Mouse (Mus musculus) ES-Bruce4 (cell line): ENCODE data around the gene Xndc1.

Experiments used
- CTCF ChIP-seq: IDR thresholded peaks from one replicate; pipeline ENCODE4 v1.8.1; 2011; ENCODE audit warnings: low read depth, low read length
- EP300 ChIP-seq: IDR thresholded peaks from 2 replicates; pipeline ENCODE4 v1.6.1; 2011; ENCODE audit warnings: low read depth, low read length; ENCODE audit not compliant: insufficient read depth

GRCm38 (mm10) chr7:102117382-102117781 lies 52.1 kb downstream of the Xndc1 start:
- no peak for TF ChIP-seq EP300
- TF ChIP-seq CTCF: no peak
